Mouse (Mus musculus) splenic B cell, adult 2 months (primary cell): ENCODE measurements around the gene Bace2.
A peak's percentile ranks its signal among the peaks of the same experiment; 100 is the strongest.

Experiments
- DNase-seq: peaks from one replicate; pipeline ENCODE4 v3.0.0-alpha.2; 2011; ENCODE audit warnings: low read depth, low spot score
- H3K27me3 ChIP-seq: 2 replicates; pipeline ENCODE4 v1.6.1; 2012; ENCODE audit warnings: mild to moderate bottlenecking, low read length, moderate library complexity, mixed read lengths; ENCODE audit not compliant: control insufficient read depth, poor library complexity, insufficient read depth, severe bottlenecking
- H3K36me3 ChIP-seq: 2 replicates; pipeline ENCODE4 v1.6.1; 2012; ENCODE audit warnings: mild to moderate bottlenecking, low read length, moderate library complexity, mixed read lengths; ENCODE audit not compliant: control insufficient read depth, poor library complexity, insufficient read depth, severe bottlenecking

The Bace2 gene

DNA sequence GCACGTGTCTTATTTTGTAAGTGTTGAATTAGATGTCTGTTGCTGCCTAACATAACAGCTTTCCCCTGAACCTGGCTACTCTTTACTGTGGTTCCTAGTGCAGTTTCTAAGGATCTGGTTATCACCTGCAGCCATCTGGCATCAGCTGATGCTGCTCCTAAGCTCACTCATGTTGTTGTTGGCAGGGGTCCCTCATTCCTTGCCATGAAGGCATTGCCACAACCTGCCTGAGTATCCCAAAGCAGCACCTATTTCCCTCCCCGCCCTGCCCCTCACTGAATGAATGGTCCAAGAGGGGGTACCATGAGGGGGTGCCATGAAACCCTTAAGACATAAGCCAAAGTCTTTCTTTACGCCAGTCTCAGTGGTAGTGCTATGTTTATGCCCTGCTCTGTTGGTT lies 71.5 kb downstream of the Bace2 start:
- no peak for DNase-seq
- Histone ChIP-seq H3K36me3 (no peaks in the 10 kb centered on the region), H3K27me3 (no peaks in the 10 kb centered on the region)

DNA sequence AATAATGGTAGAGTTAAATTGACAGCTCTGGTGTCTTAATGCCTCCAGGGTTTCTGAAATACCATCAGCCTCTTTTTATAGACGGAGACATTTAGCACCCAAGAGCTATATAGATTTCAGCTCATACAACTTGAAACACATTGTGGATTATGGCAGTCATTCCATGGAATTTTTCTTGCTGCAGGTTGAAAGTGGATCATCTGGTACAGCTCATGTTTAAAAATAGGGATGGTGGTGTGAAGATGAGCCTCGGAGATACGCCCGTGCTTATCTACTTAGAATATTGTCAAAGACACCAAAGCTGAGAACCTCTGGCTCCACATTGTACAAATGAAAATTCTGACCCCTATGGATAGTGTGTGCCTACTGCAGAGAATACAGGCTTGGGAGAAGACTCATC lies 73.5 kb downstream of the Bace2 start:
- no peak for DNase-seq
- Histone ChIP-seq H3K36me3 (no peaks in the 10 kb centered on the region), H3K27me3 (no peaks in the 10 kb centered on the region)

DNA sequence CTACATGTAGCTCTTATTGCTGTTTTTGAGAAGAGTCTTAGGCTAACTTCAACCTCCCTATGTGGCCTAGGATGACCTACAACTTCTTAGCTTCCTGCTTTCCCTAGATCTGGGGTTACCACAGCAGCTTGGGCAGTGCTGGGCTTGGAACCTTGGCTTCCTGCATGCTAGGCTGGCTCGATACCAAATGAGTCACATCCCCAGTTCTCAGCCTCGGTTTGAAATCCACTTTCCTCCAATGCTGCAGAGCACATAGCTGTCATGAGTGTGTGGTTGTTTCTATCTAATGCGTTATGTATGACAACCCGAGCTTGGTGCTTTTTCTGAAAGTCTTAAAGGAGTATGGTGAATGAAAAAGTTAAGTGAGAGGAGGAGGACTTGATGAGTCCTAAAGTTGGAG lies 74.8 kb downstream of the Bace2 start:
- Histone ChIP-seq H3K27me3 (no peaks in the 10 kb centered on the region), H3K36me3 (no peaks in the 10 kb centered on the region)
- no peak for DNase-seq

DNA sequence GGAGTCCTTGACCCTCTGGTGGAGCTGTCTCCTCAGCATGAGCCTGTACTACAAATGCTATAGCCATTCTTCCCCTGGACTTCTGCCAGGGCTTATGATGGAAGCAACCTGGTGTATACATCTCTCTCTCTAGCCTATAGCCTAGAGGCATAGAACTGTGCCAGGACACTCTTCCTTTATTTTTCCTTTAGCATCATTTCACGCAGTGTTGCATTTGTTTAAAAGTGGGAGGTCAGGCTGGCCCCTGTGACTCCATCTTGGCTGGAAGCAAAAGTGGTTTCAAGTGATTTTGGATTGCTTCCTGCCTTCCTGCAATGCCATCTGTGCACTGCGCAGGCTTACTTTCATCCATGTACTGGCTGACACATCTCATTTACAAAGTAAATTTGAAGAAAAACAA lies 77.7 kb downstream of the Bace2 start:
- no peak for DNase-seq
- Histone ChIP-seq H3K27me3 (no peaks in the 10 kb centered on the region), H3K36me3 (no peaks in the 10 kb centered on the region)

DNA sequence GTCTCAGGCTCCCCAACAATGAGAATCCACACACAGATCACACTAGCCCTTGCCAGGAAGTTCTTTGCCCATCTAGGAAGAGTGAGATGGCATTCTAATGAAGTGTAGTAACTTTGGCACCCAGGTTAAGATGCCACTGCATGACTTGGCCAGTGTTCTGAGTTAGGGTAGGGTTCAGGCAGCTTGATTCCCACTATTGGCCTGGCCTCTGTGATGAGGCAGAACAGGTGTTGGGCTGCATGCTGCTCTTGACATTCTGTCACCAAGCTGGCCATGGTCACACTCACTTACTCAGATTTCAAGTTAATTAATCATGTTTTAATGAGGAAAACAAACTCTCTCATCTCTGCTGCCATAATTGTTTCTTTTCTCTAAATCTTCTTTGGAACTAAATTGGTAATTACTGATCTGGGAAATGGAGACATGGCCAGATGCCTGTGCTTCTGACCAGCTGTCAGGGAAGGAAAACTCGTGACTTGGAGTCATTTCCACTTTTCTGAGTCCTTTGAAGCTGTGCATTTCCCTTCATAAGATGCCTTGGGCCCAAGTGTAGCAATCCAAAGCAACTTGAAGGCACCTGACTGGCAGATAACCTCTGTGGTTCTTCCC lies 81.0 kb downstream of the Bace2 start:
- no peaks in the 10 kb centered on the region for H3K36me3 ChIP-seq
- no peak for DNase-seq
- H3K27me3 ChIP-seq = no peaks in the 10 kb centered on the region

DNA sequence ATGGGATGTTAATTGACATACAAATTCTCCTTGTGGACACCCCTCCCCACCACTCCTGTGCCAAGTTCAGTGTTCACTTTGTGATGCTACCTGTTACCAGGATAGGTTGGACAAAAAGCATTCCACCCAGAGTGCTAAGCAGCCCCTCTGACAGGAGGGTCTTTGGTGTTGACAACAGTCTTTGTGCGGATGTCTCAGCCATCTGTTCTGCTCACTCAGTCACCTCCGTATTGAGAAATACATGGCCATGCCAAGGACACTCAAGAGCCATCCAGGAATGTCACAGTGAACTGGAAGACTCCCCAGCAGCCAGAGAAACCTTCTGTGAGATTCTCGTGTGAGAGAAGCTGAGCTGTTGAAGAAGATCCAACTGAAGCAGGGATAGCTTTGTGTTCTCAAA lies 81.6 kb downstream of the Bace2 start:
- Histone ChIP-seq H3K27me3 (no peaks in the 10 kb centered on the region), H3K36me3 (no peaks in the 10 kb centered on the region)
- DNase-seq = no peak

DNA sequence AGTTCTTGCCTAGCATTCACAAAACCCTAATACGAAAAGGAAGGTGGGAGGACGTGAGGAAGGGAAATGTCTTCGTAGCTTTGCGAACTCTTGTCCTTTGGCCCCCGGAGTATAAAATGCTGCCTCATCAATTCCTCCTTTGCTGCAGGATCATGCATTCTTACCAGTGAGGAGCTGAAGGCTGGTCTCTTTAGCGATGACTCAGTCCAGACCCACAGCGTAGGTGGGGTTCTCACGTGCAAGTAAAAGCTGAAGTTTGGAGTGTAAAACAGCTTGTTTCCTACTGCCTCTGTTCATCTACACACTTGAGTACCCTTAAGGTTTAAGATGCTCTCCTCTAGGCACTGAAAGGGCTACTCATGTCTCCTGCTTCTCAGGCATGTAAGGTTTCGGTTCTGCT lies 85.4 kb downstream of the Bace2 start:
- Histone ChIP-seq H3K27me3 (no peaks in the 10 kb centered on the region), H3K36me3 (no peaks in the 10 kb centered on the region)
- no peak for DNase-seq

DNA sequence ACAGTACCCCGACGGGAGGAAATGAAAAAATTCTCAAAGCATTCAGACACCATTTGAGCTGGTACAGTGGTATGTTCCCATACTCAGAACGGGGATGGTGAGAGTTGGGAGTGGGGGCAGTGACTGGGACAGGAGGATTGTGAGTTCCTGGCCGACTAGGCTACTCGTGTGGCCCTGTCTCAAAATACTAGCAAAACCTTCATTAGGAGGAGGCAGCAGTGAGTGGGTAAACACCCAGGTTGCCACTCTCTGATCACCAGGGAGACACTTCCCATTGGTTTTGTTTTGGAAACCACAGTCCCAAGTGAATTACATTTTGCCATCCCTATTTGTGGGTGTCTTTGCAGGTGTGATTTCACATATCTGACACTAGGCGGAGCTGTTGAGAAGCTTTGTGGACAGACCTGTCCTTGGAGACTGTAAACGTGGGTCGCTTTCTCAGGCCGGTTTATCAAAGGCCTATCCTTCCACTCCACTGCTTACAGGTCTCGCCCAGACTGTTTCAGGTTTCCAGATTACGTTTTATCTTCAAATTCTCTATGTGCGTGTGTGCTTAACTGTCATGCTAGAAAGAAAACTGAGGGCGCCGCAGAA lies 87.2 kb downstream of the Bace2 start:
- Histone ChIP-seq H3K27me3 (no peaks in the 10 kb centered on the region), H3K36me3 (0 out of 2 replicates have a peak, but pooled peaks cover 2% of the 10 kb centered on the region)
- DNase-seq = peak; percentile 74

DNA sequence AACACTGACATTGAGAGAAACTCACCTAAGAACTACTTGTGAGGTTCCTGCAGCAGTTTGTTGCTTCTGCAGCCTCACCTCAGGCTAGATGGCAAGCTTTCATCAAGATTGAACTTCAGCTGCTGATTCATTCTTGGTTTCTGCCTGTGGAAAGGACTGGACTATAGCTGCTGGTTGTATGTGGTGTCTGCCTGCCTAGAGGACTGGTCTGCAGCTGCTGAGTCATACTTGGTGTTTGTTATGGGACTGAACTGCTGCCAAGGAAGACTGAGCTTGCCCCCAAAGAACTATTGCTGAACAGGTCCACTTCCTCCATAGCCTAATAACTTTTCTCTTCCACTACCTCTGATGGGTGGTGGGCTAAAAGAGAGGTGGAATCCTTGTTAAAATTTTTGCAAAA lies 90.8 kb downstream of the Bace2 start:
- Histone ChIP-seq H3K36me3 (0 out of 2 replicates have a peak, but pooled peaks cover 2% of the 10 kb centered on the region), H3K27me3 (no peaks in the 10 kb centered on the region)
- no peak for DNase-seq

DNA sequence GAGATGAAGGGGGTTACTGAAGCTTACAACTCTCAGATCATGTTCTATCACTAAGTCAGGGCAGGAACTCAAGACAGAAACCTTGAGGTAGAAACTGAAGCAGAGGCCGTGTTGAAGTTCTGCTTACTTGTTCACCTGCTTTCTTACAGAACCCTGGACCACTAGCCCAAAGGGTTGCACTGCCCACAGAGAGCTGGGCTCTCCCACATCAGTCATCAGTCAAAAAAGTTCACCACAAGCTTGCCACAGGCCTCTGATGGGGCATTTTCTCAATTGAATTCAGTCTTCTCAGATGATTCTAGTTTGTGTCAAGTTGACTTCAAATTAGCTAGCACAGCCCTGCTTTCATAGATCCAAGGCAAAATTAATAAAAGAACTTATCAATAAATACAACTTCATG lies 103.3 kb downstream of the Bace2 start:
- Histone ChIP-seq H3K36me3 (peaks cover 1% of the 10 kb centered on the region; the same call in 1 of the 2 replicates), H3K27me3 (no peaks in the 10 kb centered on the region)
- no peak for DNase-seq

DNA sequence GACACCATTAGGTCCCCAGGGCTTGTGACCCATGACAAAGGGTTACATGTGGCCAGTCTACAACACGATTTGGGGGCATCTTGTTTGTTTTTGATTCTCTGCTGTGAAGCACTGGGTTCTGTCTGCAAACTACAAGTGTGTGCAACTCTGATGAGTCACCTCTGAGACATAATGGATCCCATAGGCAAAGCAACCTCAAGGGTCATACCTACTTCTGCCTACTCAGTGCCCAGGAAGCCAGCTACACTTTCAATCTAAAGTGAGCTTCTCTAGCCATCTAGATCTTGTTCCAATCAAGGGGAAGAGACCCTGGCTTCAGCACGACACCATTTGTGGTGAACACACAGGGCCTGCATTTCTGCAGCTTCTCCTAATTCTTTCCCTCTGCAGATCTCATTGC lies 104.7 kb downstream of the Bace2 start:
- peaks cover 1% of the 10 kb centered on the region; the same call in 1 of the 2 replicates for H3K36me3 ChIP-seq

DNA sequence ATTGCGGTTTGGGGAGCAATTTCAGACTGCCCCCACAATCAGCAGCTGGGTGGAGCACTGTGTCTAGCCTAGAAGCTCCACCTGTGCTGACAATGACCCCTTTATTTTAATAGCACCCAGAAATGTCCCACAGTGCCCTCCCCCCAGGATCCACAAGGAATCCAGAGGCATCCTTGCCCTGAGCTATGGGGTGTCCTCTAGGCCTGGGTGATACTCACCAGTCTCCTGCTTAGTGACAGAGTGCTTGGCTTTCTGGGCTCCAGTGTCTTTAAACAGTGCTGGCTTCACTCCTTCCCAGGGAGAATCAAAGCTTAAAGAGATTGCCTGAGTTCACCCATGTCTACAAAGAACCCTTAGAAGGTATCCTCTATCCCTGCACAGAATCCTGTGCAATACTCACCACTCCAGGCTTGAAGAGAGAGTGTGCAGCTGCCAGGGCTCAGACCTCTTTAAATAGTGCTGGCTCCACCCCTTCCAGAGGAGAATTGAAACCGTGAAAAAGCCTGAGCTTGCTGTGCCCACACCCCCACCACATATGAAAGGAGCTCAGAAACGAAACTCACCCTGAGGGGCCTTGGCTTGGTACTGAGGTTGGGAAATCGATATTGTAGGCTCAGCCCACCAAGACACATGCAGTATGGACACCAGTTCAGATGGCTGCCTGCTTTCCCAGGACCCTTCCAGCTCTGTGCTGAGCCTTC lies 106.1 kb downstream of the Bace2 start, which contains the start of gene Mx1:
Gene Mx1 (minus strand): TSS at position 427 of the 701 bp plus-strand sequence.
- DNase-seq = peak; percentile 50
- H3K36me3 ChIP-seq = no peaks in the 10 kb centered on the region; the same call in 1 of the 2 replicates

More for the DNA sequence above, 104.7 kb downstream of the Bace2 start:
- no peaks in the 10 kb centered on the region for H3K27me3 ChIP-seq
- no peak for DNase-seq

DNA sequence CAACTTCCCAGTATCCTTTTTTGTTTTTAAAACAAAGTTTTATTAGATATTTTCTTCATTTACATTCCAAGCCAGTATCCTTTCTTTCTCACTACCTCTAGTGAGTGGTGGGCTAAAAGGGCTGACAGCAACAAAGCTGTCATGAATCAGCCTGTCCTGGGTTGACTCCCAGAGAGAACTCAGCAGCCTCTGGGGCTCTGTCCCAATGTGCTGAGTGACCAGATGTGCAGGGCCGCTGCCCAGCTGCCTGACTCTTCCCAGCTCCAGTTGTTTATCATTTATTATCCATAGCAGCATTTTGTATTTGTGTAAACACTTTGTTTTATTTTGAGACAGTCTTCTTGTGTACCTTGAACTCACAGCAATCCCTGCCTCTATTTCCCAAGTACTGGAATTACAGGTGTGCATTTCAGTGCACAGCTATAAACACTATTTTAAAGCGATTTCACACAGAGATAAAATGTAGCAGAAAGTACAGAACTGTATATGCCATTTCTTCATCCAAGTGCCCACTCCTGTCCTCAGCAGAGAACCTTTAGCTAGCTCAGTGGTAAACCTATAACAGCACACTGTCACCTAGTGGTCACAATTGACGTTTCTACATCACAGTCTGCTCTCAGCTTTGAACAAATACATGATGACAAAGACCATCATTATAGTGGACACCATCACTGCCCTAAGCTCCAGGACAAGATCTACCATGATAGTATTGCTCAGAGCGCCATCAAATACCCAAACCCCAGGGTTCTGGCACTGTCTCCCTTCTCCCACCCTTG lies 109.8 kb downstream of the Bace2 start:
- DNase-seq = peak; percentile 46
- H3K36me3 ChIP-seq = no peaks in the 10 kb centered on the region; the same call in 1 of the 2 replicates
- no peaks in the 10 kb centered on the region for H3K27me3 ChIP-seq

More for the DNA sequence above, 106.1 kb downstream of the Bace2 start, which contains the start of gene Mx1:
- H3K27me3 ChIP-seq = no peaks in the 10 kb centered on the region

DNA sequence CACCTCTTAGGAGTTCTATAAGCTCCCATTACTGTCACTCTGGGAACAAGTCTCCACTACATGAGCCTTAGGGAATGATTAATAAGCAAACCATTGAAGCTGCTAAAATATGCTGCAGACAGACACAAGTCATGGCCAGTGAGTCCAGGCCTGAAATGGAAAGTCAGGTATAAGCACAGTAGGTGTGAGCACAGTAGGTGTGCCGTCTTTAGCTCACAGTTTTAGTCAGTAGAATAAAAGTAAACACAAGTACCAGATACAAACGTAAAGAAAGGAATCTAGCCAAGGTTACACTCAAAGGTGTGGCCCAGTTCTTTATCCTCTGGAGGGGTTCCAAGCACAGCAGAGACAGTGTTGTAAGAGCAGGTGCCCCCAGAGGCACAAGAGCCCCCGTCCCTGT lies 110.9 kb downstream of the Bace2 start:
- Histone ChIP-seq H3K36me3 (no peaks in the 10 kb centered on the region; the same call in 1 of the 2 replicates), H3K27me3 (no peaks in the 10 kb centered on the region)
- DNase-seq = no peak
